Mouse (Mus musculus) gastrocnemius, postnatal 36 days (tissue): ENCODE measurements around the gene Mfsd5. TPM values are rescaled to one million over a fixed set of nuclear protein-coding genes. Genes with fewer than 3 reads are reported as not detected.

ENCODE experiments used
- DNase-seq, 2 experiments: peaks; one replicate each; pipeline ENCODE4 v3.0.0; 2022
- intact Hi-C: fragments of 180-260 bp; cut with DNase I; formaldehyde crosslinking; loops from one replicate; pipeline ENCODE4 v1.15.1; 2025
- long read RNA-seq, 2 experiments: library from polyadenylated mRNA; stranded (forward); transcript quantifications; one replicate each; pipeline ENCODE4 v2.0.0; 2021
- total RNA-seq, 2 experiments: library from RNA; stranded (reverse); gene quantifications; 2 replicates each; pipeline ENCODE4 v1.2.3; 2021

Mfsd5 gene
- total RNA-seq, result 10 to 100 TPM; 12.8 to 13.4 TPM
- long read RNA-seq, experiment 1, transcript Mfsd5-201 (2 exons, 1,754 nt), result major isoform, 15 of 135 reads
- long read RNA-seq, experiment 1, partial matches to known transcripts, result 0 of 135 reads
- long read RNA-seq, experiment 1, other reads (novel, unspliced or antisense), result 120 of 135 reads
- long read RNA-seq, experiment 2, transcript Mfsd5-201 (2 exons, 1,754 nt), result major isoform, 28 of 169 reads
- long read RNA-seq, experiment 2, partial matches to known transcripts, result 140 of 169 reads
- long read RNA-seq, experiment 2, other reads (novel, unspliced or antisense), result 1 of 169 reads

GRCm38 (mm10) chr15:102279092-102279782, at the start of gene Mfsd5:
Gene Mfsd5 (plus strand): TSS chr15:102279454.
- peak; percentile 85 to 86 for DNase-seq
- intact Hi-C loops, result loop anchor here (2.0 kb wide), 1 partner anchor 30 kb away; no protein-coding TSS in a partner anchor

GRCm38 (mm10) chr15:102230408-102231321, 48.6 kb upstream of the Mfsd5 start:
- intact Hi-C loops, result no loop called here
- no peak for DNase-seq

GRCm38 (mm10) chr15:102231748-102232147, 47.5 kb upstream of the Mfsd5 start, which contains the start of gene Itgb7:
Gene Itgb7 (minus strand): TSS chr15:102231944.
- intact Hi-C loops, result no loop called here
- no peak for DNase-seq

- intact Hi-C loops, result no loop called here
These were observed 46.5 kb upstream of the Mfsd5 start for GRCm38 (mm10) chr15:102232764-102233163.

GRCm38 (mm10) chr15:102233896-102234295, 45.4 kb upstream of the Mfsd5 start:
- intact Hi-C loops, result no loop called here
- no peak for DNase-seq

More at GRCm38 (mm10) chr15:102232764-102233163, 46.5 kb upstream of the Mfsd5 start:
- no peak for DNase-seq

GRCm38 (mm10) chr15:102235371-102236027, 43.8 kb upstream of the Mfsd5 start:
- no peak for DNase-seq
- intact Hi-C loops, result no loop called here

- intact Hi-C loops, result loop anchor here (2.0 kb wide), 1 partner anchor 78 kb away; no protein-coding TSS in a partner anchor
- no peak for DNase-seq
These were observed 40.6 kb upstream of the Mfsd5 start for GRCm38 (mm10) chr15:102238543-102239259.

GRCm38 (mm10) chr15:102239260-102239590, 40.0 kb upstream of the Mfsd5 start:
- intact Hi-C loops, result loop anchor here (2.0 kb wide), 1 partner anchor 78 kb away; no protein-coding TSS in a partner anchor
- DNase-seq, result peak; percentile 77 to 78

- intact Hi-C loops, result loop anchor here (2.0 kb wide), 1 partner anchor 77 kb away; no protein-coding TSS in a partner anchor
- no peak for DNase-seq
These were observed 39.4 kb upstream of the Mfsd5 start for GRCm38 (mm10) chr15:102239851-102240250.

GRCm38 (mm10) chr15:102240607-102241006, 38.6 kb upstream of the Mfsd5 start:
- intact Hi-C loops, result no loop called here
- no peak for DNase-seq

GRCm38 (mm10) chr15:102242404-102243228, 36.6 kb upstream of the Mfsd5 start:
- DNase-seq, result no peak
- intact Hi-C loops, result no loop called here

- intact Hi-C loops, result no loop called here
- DNase-seq, result peak; percentile 57 to 61
These were observed 35.7 kb upstream of the Mfsd5 start for GRCm38 (mm10) chr15:102243229-102244190.

- intact Hi-C loops, result no loop called here
- DNase-seq, result peak in 1 of 2 experiments; percentile 48
These were observed 34.7 kb upstream of the Mfsd5 start for GRCm38 (mm10) chr15:102244306-102245191.

GRCm38 (mm10) chr15:102245461-102245881, 33.8 kb upstream of the Mfsd5 start:
- intact Hi-C loops, result no loop called here
- peak in 1 of 2 experiments; percentile 40 for DNase-seq

- peak; percentile 72 to 74 for DNase-seq
- intact Hi-C loops, result no loop called here
These were observed 33.1 kb upstream of the Mfsd5 start for GRCm38 (mm10) chr15:102245891-102246741.
